Mouse (Mus musculus): ENCODE results near the gene Strn. TPM values are rescaled to one million over a fixed set of nuclear protein-coding genes. Genes with fewer than 3 reads are reported as not detected.

Gene Strn
- polyA plus RNA-seq (2012; rRNA removed), result 6.7 and 8.1 TPM in 2 replicates

DNA sequence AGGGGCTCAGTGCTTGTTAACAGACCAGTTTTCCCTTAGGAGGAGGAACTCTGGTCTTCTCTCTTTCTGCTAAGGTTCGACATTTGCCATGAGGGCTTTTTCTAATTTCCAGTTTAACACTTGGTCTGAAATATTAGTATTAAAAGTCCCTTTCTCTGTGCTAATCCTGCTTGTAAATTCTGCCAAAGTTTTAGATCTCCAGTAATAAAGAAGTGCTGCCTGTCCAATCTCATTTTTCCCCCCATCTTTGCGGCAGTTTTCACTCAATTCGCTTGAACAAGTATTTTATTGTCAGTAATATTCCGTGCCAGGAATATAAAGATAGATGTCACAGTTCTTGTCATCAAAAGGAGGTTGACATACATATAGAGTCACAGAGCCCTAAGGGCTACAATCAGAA, at the start of gene Strn:
Strn (minus strand) TSS at position 101 of the 400 bp plus-strand sequence.

Other genes starting within 250 kb of the Strn start
- 0.99 and 1.2 TPM in 2 replicates for gene Vit, start 229.1 kb downstream of the Strn start, polyA plus RNA-seq (2012; rRNA removed)
- gene Heatr5b, start 98.2 kb upstream of the Strn start, polyA plus RNA-seq (2012; rRNA removed), result 12.2 TPM in 2 replicates
- gene Gpatch11, start 98.4 kb upstream of the Strn start, polyA plus RNA-seq (2012; rRNA removed), result 6.1 and 7.2 TPM in 2 replicates
- gene Eif2ak2, start 145.4 kb upstream of the Strn start, polyA plus RNA-seq (2012; rRNA removed), result 5.7 and 6.1 TPM in 2 replicates
- gene Sult6b1, start 169.8 kb upstream of the Strn start, polyA plus RNA-seq (2012; rRNA removed), result not detected in 2 replicates
- gene Cebpzos, start 179.3 kb upstream of the Strn start, polyA plus RNA-seq (2012; rRNA removed), result 6.3 and 6.8 TPM in 2 replicates
- gene Cebpz, start 199.9 kb upstream of the Strn start, polyA plus RNA-seq (2012; rRNA removed), result 1.3 and 1.5 TPM in 2 replicates
- 5.2 and 5.5 TPM in 2 replicates for gene Ndufaf7, start 199.9 kb upstream of the Strn start, polyA plus RNA-seq (2012; rRNA removed)